Mouse (Mus musculus) heart, postnatal 36 days (tissue): ENCODE data around the gene Add2. TPM values are rescaled to one million over a fixed set of nuclear protein-coding genes. Genes with fewer than 3 reads are reported as not detected.

ENCODE experiments used
- DNase-seq, 2 experiments: peaks; one replicate each; pipeline ENCODE4 v3.0.0; 2021 to 2022
- intact Hi-C: fragments of 180-260 bp; cut with DNase I; formaldehyde crosslinking; loops from one replicate; pipeline ENCODE4 v1.15.1; 2025
- total RNA-seq, 2 experiments: library from RNA; stranded (reverse); gene quantifications; 2 replicates each; pipeline ENCODE4 v1.2.3; 2021

Gene Add2
- total RNA-seq, 2 experiments from 2014 or later = 0.16 to 0.64 TPM

- no peak for DNase-seq
- intact Hi-C loops = no loop called here
Observed at GRCm38 (mm10) chr6:86076525-86076924, 48.0 kb downstream of the Add2 start.

GRCm38 (mm10) chr6:86077880-86078279, 49.4 kb downstream of the Add2 start:
- intact Hi-C loops = no loop called here
- DNase-seq = no peak

- intact Hi-C loops = no loop called here
- no peak for DNase-seq
Observed at GRCm38 (mm10) chr6:86078361-86079010, 50.0 kb downstream of the Add2 start.

GRCm38 (mm10) chr6:86079323-86079722, 50.8 kb downstream of the Add2 start:
- intact Hi-C loops = no loop called here
- DNase-seq = no peak

GRCm38 (mm10) chr6:86085518-86085917, 57.0 kb downstream of the Add2 start:
- DNase-seq = peak; percentile 13 to 50
- intact Hi-C loops = loop anchor here (5.0 kb wide), 1 partner anchor 63 kb away; no protein-coding TSS in a partner anchor

- DNase-seq = peak; percentile 21 to 27
- intact Hi-C loops = loop anchor here (5.0 kb wide), 1 partner anchor 65 kb away; no protein-coding TSS in a partner anchor
Observed at GRCm38 (mm10) chr6:86086851-86087571, 58.5 kb downstream of the Add2 start.

GRCm38 (mm10) chr6:86087813-86088212, 59.3 kb downstream of the Add2 start:
- intact Hi-C loops = loop anchor here (5.0 kb wide), 1 partner anchor 66 kb away; no protein-coding TSS in a partner anchor
- no peak for DNase-seq

- intact Hi-C loops = no loop called here
- DNase-seq = no peak
Observed at GRCm38 (mm10) chr6:86094202-86094838, 65.8 kb downstream of the Add2 start.

GRCm38 (mm10) chr6:86095518-86095917, 67.0 kb downstream of the Add2 start:
- no peak for DNase-seq
- intact Hi-C loops = no loop called here

GRCm38 (mm10) chr6:86096733-86097132, 68.3 kb downstream of the Add2 start:
- intact Hi-C loops = no loop called here
- no peak for DNase-seq

GRCm38 (mm10) chr6:86097155-86097554, 68.7 kb downstream of the Add2 start:
- intact Hi-C loops = no loop called here

GRCm38 (mm10) chr6:86099003-86099402, 70.5 kb downstream of the Add2 start:
- DNase-seq = no peak
- intact Hi-C loops = no loop called here

More at GRCm38 (mm10) chr6:86097155-86097554, 68.7 kb downstream of the Add2 start:
- DNase-seq = no peak

GRCm38 (mm10) chr6:86101451-86101850, 73.0 kb downstream of the Add2 start:
- DNase-seq = no peak
- intact Hi-C loops = no loop called here

GRCm38 (mm10) chr6:86102874-86103273, 74.4 kb downstream of the Add2 start:
- no peak for DNase-seq

GRCm38 (mm10) chr6:86103614-86104013, 75.1 kb downstream of the Add2 start:
- intact Hi-C loops = no loop called here
- DNase-seq = no peak

More at GRCm38 (mm10) chr6:86102874-86103273, 74.4 kb downstream of the Add2 start:
- intact Hi-C loops = no loop called here

- no peak for DNase-seq
- intact Hi-C loops = no loop called here
Observed at GRCm38 (mm10) chr6:86104719-86105118, 76.2 kb downstream of the Add2 start.

GRCm38 (mm10) chr6:86106045-86106444, 77.6 kb downstream of the Add2 start:
- DNase-seq = no peak
- intact Hi-C loops = no loop called here

GRCm38 (mm10) chr6:86107101-86107500, 78.6 kb downstream of the Add2 start:
- intact Hi-C loops = no loop called here
- no peak for DNase-seq

GRCm38 (mm10) chr6:86115843-86116242, 87.4 kb downstream of the Add2 start:
- intact Hi-C loops = no loop called here
- no peak for DNase-seq

GRCm38 (mm10) chr6:86123057-86123456, 94.6 kb downstream of the Add2 start:
- no peak for DNase-seq
- intact Hi-C loops = no loop called here

- DNase-seq = no peak
- intact Hi-C loops = loop anchor here (1.0 kb wide), 1 partner anchor 276 kb away; no protein-coding TSS in a partner anchor
Observed at GRCm38 (mm10) chr6:86125761-86126160, 97.3 kb downstream of the Add2 start.
